Mouse (Mus musculus): ENCODE data around the gene Pdzd2.
A peak's percentile ranks its signal among the peaks of the same experiment; 100 is the strongest.

Gene Pdzd2

DNA sequence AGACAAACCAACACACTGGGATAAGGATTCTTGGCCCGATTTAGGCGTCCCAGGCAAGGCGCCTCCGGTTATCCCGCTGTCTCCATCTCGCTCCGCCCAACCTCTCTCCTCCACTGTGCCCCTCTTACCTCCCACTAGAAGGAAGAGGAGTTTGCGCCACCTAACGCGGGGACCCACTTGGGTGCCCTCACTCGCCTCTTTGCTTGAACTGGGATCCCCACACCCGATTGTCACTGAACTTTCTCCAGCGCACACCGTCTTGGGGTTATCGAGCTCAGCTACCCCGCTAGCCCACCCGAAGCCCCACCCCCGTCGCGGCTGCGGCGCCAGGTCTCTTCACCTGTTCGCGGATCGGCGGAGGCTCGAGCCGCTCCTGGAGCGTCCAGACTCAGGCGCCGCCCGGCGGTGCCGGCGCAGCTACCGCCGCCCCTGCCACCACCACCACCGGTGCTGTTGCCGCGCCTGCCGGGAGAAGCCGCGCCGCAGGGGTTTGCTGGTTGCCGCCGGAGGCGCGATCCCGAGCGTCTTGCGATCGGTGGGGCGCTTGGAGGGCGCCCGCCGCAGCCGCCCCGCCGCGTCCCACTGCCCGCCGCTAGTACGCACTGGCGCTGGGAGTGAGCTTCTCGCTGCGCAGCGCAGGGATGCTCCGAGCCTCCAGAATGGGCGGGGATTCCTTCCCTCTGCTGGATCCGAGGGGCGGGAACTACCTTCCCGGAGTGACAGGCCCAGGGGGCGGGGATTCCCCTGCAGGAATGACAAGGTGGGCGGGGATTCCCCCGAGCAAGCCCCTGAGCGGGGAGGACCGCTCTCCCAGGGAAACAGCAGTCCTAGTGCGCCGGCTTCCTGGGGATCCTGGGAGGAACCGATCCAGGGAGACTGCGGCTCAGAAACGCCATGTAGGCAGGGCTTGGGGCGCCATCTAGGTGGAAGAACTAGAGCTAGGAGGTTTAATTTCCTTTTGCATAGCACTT, at the start of gene Pdzd2:
TSS of gene Pdzd2 (minus strand) at position 648 of the 971 bp plus-strand sequence.
- peak; percentile 96 for DNase-seq

DNA sequence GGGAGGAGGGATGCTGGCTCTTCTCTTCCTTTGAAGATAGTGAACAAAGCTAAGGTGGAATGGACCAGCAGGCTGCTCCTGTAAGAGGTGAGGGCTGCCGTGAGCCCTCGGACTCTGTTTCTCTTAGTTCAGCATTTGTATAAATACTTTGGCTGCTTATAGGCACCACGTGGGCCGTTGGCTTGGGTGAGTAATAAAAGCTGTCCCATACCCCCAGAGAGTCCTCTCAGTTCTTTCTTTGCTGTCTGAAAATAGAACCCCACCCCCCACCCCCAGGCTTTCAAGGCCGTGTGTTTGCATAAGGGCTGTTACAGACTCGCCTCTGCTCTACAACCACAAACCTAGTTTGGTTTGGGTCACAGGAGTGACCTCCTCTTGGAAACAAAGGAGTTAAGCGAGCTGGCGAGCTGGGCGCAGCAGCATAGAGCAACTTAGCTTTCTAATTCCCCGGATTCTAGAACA, 49.7 kb upstream of the Pdzd2 start:
- DNase-seq: no peak

DNA sequence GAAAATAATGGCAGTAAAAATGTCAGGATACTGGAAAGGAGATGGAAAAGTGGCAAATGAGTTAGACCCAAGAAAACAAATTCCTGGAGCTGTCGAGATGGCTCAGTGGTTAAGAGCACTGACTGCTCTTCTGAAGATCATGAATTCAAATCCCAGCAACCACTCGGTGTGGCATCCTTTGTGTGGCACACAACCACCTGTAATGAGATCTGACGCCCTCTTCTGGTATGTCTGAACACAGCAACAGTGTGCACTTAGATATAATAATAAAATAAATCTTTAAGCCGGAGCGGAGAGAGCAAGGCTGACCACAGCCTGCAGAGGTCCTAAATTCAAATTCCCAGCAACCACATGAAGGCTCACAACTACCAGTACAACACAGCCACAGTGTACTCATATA, 48.8 kb upstream of the Pdzd2 start:
- DNase-seq: no peak

DNA sequence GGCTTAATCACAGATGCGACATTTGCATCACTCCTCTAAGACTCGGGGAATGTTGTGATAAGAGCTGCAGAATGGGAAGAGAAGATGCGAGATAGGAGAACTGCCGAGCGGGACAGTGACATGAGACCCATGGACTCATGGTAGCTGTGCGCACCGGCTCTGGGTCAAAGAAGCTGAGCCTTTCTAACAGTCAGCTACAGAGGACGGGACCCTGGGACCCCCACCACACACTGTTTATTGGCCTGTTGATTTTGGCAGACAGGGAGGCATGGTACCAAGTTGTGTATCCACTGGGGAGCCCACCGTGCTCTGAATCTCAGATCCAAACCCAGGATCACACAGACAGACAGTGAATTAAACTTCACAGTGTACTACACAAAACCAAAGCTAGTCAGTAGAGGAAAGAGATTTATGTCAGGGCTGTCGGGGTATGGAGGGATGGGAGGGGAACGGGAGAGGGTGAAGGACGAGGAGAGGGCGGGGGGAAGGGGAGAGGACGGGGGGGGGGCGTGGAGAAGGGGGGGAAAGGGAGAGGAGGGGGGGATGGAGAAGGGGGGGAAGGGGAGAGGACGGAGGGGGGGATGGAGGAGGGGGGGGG, 42.1 kb upstream of the Pdzd2 start:
- DNase-seq: no peak

DNA sequence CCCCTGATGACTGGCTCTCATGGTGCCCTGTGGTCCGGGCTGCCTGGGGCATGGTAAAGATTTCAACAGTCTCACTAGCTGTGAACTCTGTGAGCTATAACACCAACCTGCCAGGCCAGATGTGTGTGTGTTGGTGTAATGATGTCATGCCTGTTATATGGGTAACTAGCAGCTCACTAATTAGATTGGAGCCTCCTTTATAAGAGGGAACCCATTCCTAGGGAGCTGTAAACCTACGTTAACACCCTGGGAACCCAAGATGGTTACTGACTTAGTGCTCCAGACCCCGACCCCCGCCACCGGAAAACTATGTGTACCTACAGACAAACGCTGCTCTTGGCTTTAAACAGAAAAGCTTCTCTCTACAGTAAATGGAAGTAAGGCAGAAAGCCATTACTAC, 41.6 kb upstream of the Pdzd2 start:
- no peak for DNase-seq

DNA sequence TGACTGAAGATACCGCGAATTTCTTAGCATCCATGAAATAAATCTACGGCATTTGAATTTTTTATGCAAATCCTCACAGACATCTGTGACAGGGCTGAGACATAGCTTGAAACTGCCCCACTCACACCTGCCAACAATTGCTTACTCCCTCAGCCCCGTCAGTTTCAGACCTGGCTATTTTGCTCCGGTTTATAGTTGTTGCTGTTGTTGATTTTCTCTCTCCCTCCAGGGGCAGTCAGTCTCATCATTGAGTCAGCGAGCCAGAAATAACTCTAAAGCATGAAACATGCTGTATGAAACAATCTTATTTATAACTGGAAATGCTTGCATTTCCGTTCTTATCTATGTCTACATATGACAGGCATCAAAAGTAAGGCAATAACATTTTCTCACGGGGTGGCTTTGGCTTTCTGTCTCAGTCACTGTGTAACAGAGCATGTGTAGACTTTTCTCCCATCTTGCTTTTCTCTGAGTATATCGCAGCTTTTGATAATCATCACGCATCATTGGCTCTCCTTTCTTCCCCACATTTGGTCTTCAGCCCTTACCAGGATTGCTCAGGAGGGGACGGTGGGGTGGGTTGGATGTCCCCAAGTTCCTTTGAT, 34.5 kb upstream of the Pdzd2 start:
- no peak for DNase-seq

DNA sequence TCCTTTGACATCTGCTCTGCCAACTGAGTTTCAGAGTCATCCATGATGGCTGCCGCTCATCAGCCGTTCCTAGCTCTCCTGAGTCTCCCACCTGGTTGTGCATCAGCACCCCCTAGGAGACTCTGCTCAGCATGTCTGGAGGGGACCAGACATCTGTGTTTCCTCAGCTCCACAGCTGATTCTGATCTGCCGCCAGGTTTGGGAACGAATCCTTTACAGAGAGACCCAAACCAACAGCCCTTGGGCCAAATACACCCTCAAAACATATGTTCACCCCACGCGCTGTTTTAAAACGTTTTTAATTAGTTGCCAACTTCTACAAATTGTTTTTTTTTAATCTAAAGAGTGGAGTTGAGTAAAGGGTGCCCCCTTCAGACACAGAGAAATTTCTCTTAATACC, 31.2 kb upstream of the Pdzd2 start:
- peak; percentile 30 for DNase-seq

DNA sequence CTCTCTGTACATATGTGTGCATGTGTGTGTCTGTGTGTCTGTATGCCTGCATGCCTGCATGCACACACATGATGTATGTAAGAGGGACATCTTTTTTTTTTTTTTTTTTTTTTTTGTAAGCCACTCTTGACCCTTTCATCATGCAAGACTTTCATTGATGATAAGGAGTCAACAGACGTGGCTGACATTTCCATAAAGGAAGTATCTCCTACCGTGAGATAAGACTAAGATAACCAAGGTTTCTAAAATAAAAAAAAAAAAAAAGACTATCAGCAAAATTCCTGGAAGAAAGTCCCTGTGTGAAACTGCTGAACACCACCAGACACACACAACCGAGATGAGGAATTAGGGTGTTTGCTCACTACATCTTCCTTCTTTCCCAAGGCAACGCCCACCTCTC, 27.1 kb upstream of the Pdzd2 start:
- no peak for DNase-seq

DNA sequence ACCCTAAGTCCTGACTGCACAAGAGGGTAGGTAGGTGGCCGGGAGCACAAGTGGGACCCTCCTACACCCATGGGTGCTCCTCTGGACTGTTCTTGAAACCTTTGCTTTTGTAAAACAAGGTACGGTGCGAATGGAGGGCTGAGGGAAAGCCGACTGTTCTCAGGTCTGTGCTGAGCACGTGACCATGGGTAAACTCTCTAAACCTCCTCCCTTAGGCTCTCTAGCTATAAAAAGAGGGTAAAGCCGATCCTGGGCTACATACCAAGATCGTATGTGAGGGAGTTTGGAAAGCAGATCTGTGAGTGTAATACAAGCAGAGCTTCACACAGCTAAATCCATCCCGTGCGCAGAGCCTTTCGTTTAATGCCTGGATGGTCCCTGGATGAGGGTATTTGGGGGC, 23.4 kb upstream of the Pdzd2 start:
- no peak for DNase-seq

DNA sequence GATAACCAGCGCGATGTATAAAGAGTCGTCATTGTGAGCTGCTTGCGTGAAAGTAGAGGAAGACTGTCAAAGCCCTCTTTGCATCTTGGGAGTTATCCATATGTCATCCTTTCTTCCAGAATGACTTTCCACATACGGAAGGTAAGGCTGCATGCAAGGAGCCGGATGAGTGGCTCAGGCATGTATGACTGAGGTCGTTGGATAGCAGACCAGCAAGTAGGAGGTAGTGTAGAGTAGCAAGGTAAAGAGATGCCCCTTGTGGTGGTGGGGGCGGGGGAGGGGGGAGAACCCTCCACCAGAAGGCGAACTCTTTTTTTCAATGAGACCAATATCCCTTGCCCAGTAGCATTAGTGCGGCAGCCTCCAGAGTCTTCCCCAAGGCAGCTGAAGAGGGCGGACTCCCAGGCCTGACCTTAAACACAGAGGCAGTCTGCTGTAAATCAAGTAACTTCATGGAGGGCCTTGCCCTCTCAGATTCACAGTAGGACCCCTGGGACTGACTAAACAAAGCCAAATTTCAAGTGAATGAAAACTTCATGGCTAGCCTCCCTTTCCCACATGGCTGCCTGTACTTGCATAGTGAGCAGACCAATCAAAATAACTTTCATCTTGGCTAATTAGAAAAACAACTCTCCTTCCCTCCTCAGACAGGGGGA, 22.7 kb upstream of the Pdzd2 start:
- DNase-seq: no peak

DNA sequence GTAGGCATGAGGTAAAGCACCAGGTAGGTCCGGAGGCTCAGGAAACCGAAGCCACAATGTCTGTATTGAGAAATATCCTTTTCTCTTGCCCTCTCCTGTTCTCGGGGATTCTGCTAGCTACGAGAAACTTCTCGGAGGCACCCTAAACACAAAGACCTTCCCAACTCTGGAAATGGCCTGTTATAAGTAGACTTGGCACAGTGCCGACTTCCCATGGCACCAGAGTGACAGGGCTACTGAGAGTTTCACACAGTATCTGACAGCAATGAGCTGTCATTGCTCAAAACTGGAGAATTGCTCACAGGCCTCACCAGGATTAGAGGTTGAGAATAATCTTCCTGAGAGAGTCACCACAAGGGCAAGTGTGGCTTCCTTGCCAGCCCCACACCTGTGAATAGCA, 21.0 kb upstream of the Pdzd2 start:
- no peak for DNase-seq

DNA sequence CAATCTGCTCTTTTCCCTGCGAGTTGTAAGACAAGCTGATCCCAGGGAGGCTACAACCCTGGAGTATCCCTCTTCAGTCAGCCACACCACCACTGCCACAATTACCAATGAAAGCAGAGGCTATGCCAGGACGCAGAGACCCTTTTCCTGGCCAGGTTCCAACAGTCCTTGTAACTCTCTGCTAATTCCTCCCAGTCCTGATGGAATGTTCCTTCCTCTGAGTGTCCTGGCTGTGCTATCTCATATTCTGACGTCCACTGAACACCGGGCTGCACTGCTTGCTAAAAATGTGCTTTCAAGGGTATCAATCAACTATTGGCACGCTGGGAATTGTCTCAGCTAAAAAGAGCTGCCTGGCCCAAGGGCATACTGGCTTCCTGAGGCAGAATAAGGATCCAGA, 18.7 kb upstream of the Pdzd2 start:
- no peak for DNase-seq

DNA sequence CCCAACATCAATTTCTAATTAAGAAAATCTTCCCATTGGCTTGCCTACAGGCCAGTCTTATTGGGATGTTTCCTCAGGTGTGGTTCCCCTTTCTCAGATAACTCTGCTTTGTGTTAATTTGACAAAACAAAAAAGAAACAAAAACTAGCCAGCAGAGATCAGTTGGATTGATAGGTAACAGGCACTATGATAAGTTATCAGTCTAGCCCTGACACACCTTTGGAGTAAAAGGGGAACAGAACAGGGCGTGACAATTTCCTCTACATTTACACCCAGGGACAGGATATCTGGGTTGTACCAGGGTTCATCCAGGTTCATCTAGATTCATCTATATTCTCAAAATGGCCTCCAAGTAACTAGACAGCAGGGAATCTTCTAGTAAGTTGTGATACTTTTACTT, 18.0 kb upstream of the Pdzd2 start:
- DNase-seq: no peak

DNA sequence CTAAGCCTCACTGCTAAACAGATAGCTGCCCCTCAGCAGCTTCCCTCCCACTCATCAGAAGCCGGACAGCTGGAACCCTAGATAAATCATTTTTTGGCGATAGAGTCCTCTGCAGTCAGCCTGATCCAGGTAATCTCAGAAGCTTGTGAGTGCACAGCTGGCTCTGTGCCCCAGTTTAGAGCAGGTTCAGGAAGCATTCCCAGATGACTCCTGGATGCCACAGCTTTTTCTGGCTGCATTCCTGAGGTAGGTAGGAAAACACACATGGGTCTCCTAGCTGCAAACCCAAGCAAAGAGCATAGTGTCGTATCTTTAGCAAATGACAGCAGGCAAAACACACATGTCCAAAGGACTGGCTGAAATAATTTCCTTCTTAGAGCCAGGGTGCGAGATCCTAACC, 13.5 kb upstream of the Pdzd2 start:
- DNase-seq: no peak

DNA sequence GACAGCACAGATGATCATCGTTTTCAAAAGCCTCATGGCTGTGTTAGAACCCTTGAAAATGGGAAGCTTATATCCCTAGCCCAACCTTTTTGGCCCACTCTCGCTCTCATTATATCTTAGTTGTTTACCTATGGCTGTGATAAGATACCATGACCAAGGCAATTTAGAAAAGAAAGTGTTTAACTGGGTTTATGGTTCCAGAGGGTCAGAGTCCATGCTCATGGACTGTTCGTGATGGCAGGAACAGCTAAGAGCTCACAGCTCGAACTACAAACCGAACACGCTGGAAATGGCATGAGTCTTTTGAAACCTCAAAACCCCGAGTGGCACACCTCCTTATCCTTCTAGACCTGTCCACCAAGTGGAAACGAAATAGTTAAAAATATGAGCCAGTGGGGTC, 11.2 kb upstream of the Pdzd2 start:
- no peak for DNase-seq

DNA sequence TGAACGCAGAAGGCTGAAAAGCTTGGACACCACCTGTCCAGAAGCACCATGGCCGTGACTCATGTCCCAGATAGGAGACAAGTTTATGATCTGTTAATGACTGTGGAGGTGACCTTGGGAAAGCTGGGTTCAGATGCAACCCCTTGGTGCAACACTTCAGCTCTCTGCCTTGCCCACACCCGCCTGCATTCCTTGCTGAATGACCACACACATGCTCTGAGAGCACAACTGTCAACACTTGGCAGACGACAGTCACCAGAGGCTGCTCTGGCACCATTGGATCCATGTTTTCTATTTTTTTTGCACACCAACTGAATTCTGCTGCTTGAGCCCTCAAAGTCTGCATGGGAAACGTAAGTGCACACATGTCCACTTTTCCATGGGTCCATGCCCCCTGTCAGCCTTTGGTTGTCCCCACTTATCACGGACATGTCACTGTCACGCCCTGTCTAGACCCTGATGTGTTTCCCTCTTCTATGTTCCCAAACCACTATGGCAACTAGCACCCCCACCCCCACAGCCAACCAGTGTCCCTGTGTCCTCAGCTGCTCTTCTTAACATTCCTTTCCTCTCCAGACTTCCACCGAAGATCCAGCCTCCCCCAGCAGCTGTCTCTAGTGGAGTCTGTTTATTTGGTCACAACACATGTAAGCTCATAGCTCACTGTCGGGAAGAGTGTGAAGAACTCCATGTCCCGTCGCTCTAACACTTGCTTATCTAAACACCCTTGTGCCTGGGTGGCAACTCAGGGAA, 10.0 kb upstream of the Pdzd2 start:
- DNase-seq: no peak

DNA sequence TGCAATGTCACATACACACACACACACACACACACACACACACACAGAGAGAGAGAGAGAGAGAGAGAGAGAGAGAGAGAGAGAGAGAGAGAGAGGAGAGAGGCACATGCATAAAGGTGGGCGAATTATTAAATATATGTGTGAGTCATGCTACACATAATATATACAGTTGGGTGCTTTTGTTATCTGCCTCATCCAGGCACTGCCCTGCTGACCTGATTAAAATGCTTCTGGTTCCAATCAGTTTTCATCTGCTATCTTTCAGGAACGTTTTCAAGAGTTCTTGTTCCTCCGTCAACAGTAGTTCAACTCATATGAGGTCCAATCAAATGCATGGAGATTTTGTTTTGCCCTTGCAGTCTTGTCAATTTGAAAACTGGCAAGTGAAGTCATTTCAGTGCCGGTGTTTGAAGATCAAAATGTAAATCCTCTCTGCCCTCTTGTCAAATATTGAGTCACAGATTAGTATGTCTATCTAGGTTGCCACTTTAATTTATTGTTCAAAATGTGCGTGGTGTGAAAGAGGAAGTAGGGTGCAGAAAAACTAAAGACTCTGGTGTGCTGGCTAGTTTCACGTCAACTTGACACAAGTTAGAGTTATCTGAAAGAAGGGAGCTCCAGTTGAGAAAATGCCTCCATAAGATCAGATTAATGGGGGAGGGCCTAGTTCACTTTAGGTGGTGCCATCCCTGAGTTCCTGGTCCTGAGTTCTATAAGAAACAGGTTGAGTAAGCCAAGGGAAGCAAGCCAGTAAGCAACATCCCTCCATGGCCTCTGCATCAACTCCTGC, 2.6 kb upstream of the Pdzd2 start:
- DNase-seq: no peak

DNA sequence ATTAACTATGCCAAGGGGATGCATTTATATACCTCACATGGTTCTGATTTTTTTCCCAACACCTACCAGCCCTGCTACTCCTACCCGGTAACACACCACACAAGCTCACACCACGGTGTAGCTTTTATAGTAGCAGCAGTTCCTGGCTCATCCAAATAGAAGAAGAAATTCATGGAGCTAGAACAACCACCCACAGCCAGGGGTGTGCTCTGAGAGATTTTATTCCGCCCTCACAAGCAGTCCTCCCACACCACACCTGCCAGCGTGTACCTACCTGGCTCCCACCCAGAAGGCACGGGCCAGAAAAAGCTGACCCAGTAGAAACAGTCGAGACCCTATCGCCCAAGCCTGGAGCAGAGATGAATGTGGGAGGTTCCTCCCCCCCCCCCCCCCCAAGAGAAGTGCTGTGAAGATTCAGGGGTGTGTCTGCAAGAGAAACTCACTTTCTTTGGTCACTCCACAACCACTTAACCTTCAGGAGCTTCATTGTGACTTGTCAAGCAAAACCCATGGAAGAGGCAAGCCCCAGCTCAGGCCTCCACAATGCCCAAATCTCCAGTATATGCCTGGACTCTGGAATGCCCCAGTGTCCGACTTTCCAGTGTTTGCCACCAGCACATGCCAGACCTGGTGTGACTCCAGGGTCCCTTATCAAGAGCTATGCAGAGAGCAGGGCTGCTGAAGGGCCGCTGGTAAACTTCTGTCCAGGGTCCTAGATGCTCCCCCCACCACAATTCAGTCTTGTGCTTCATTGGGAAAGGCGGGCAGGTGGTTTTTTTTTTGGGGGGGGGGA, 1.2 kb downstream of the Pdzd2 start:
- no peak for DNase-seq

DNA sequence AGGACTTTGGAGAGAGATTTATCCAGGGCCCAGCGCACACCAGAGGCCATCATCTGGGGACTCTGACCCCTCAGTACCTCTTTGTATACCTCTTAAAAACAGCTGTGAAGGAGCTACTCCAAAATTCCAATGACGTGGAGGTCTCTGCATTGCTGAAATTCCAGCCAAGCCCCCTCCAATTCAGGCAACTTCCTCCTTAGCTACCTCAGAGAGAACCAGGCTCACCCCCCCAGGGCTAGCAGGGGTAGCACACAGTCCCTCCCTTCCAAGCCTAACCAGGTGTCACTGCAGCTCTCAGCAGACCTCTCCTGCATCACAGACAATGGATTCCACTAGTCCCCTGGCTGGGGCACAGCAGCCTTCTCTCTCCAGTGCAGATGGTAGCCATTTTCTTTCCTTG, 4.5 kb downstream of the Pdzd2 start:
- no peak for DNase-seq

DNA sequence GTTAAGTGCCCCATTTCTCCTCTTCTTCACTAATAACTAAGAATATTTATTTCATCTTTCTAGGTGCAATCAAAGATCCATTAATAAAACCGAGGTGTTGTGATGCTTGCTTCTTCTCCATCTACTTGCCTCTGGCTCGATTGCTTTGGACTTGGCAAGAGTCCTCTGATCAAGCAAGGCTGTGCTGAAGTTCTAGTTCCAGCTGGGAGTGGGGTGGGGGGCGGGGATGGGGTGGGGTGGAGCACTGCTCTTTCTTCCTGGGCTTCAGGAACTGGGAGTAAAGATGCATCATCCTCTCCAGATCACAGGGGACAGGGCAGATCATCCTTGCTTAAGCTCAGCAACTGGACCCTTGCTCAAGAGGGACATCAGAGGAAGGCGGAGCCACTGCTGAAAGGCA, 5.5 kb downstream of the Pdzd2 start:
- DNase-seq: no peak

DNA sequence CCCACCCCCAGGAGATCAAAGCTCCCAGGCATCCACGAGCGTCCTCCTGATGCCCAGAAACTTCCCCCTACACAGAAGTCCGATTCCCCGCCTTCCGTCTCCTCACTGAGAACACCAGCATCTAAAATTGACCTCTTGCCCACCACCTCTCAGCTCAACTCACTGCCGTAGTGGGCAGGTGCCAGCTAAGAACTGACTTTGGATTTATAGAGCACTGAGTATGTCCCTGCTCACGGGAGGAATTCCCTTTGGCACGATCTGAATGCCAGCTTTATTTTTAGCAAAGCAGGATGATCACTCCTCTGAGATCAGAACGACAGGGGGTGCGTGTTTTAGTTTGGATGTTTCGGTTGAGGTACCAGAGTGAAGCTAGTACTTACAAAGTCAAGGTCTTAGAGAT, 7.1 kb downstream of the Pdzd2 start:
- DNase-seq: no peak
